21 mouse cellular contexts compared by ENCODE assay signal in the genomic region with DNA sequence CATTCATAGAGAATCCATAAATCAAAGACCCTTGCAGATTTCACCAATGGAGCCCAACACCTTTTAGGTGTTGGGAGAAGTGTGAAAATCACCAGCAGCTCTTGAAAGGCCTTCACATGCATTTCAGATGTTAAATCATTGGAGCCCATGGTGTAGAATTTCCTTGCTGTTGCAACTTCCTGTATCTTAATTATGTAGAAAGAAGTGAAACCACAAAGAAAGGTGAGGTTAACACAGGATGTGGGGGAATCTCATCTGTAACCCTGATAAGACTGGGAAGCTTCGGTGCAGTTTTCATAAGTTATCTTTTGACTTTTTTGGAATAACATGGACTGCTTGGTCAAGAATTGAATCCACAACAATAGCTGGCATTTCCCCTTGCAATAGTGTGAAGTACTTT.
A peak's percentile ranks its signal among the peaks of the same experiment; 100 is the strongest.
DNase-seq lines count a peak whose midpoint lies in the region; ATAC-seq and TF ChIP-seq lines count a peak whose summit lies in the region.
"Had no signal": no experiment of that assay in that cellular context is flagged by ENCODE, and none has a peak within 500 bp of the region (broad histone marks: within the 10 kb centered on the region; RNA-seq: fewer than 3 reads in every experiment).

No protein-coding gene starts in this region.

- TF ChIP-seq CTCF in thymus, adult 2 months (IDR thresholded peaks at IDR 0.05; ENCODE audit: borderline replicate concordance, control insufficient read depth, extremely low read depth, insufficient read depth, low read length, poor library complexity) = no peak

- no peak for TF ChIP-seq POLR2A in thymus, adult 2 months (IDR thresholded peaks at IDR 0.05; ENCODE audit: control insufficient read depth, extremely low read depth, insufficient read depth, low read length, poor library complexity)

- H3K4me3 ChIP-seq in thymus, adult 2 months (ENCODE audit: control insufficient read depth, insufficient read depth, low read length) = no peak overlapping the region
- no peak overlapping the region for H3K4me3 ChIP-seq in forebrain, embryonic 16.5 days (replicated peaks; ENCODE audit: low read length)
- H3K4me3 ChIP-seq: forebrain, embryonic 13.5 days; heart, embryonic 10.5 days; hindbrain, embryonic 12.5 days; limb, embryonic 13.5 days; lung, embryonic 15.5 days; neural tube, embryonic 13.5 days had no signal

- H3K27me3 ChIP-seq in thymus, adult 2 months (ENCODE audit: control insufficient read depth, insufficient read depth, low read length) = no peaks in the 10 kb centered on the region
- H3K27me3 ChIP-seq in forebrain, embryonic 16.5 days (replicated peaks; ENCODE audit: control insufficient read depth, insufficient read depth, low read length) = no peaks in the 10 kb centered on the region
- H3K27me3 ChIP-seq: forebrain, embryonic 13.5 days; hindbrain, embryonic 12.5 days; limb, embryonic 13.5 days; lung, embryonic 15.5 days; neural tube, embryonic 13.5 days had no signal

- H3K9me3 ChIP-seq in forebrain, embryonic 16.5 days (ENCODE audit: control insufficient read depth, low read length) = no peaks in the 10 kb centered on the region
- H3K9me3 ChIP-seq: forebrain, embryonic 13.5 days; heart, embryonic 10.5 days; hindbrain, embryonic 12.5 days; limb, embryonic 13.5 days; lung, embryonic 15.5 days; neural tube, embryonic 13.5 days had no signal

- no peak overlapping the region for H3K4me2 ChIP-seq in forebrain, embryonic 16.5 days (ENCODE audit: low read length)
- H3K4me2 ChIP-seq: forebrain, embryonic 13.5 days; hindbrain, embryonic 12.5 days; limb, embryonic 13.5 days; lung, embryonic 15.5 days; midbrain, embryonic 11.5 days; neural tube, embryonic 13.5 days had no signal

- DNase-seq in thymus, postnatal 14 days = peak; percentile 4
- DNase-seq in thymus, adult 2 months = no peak
- DNase-seq in T-cell, adult 2 months (ENCODE audit: low spot score) = peak; percentile 23
- DNase-seq in embryo, embryonic 11 days = no peak
- no peak for DNase-seq in yolk sac, embryonic 10.5 days (ENCODE audit: low spot score)
- DNase-seq: B cell, adult 2 months; cerebellum, adult 8-10 months; gastrocnemius, postnatal 36 days; kidney, adult 9 months; kidney, postnatal 36 days; lung, postnatal 4 days had no signal

- no peak overlapping the region for H3K27ac ChIP-seq in thymus, adult 2 months (ENCODE audit: control insufficient read depth, insufficient read depth, low read length)
- H3K27ac ChIP-seq in forebrain, embryonic 16.5 days (ENCODE audit: low read length) = no peak overlapping the region
- H3K27ac ChIP-seq: forebrain, embryonic 13.5 days; heart, embryonic 10.5 days; hindbrain, embryonic 12.5 days; limb, embryonic 13.5 days; liver, embryonic 14.5 days; lung, embryonic 15.5 days; neural tube, embryonic 13.5 days had no signal

- H3K36me3 ChIP-seq in thymus, adult 2 months (ENCODE audit: control insufficient read depth, insufficient read depth, low read length) = no peaks in the 10 kb centered on the region
- no peaks in the 10 kb centered on the region for H3K36me3 ChIP-seq in forebrain, embryonic 16.5 days (ENCODE audit: control insufficient read depth, insufficient read depth)
- H3K36me3 ChIP-seq: heart, embryonic 10.5 days; hindbrain, embryonic 12.5 days; limb, embryonic 13.5 days; lung, embryonic 15.5 days; neural tube, embryonic 13.5 days had no signal

- 2% methylated on average over 1 of the region's 1 CpGs for WGBS in thymus, adult 2 months
- WGBS in forebrain, embryonic 16.5 days = 93% methylated on average over 1 of the region's 1 CpGs

- no peak overlapping the region for H3K9ac ChIP-seq in forebrain, embryonic 16.5 days (replicated peaks; ENCODE audit: low read depth, low read length)
- H3K9ac ChIP-seq: forebrain, embryonic 13.5 days; hindbrain, embryonic 12.5 days; limb, embryonic 13.5 days; liver, embryonic 14.5 days; lung, embryonic 15.5 days; neural tube, embryonic 13.5 days had no signal

- H3K4me1 ChIP-seq in thymus, adult 2 months (replicated peaks; ENCODE audit: control insufficient read depth, insufficient read depth, low read length) = no peaks in the 10 kb centered on the region; the same call in 1 of the 2 replicates
- H3K4me1 ChIP-seq in forebrain, embryonic 16.5 days (replicated peaks; ENCODE audit: control insufficient read depth, insufficient read depth, low read length) = no peaks in the 10 kb centered on the region
- H3K4me1 ChIP-seq: forebrain, embryonic 13.5 days; heart, embryonic 10.5 days; hindbrain, embryonic 12.5 days; limb, embryonic 13.5 days; lung, embryonic 15.5 days; neural tube, embryonic 13.5 days had no signal

- ATAC-seq in megakaryocyte, adult 5-6 weeks (ENCODE audit: poor library complexity, severe bottlenecking) = peak; percentile 79
- no peak for ATAC-seq in forebrain, embryonic 16.5 days
- ATAC-seq: forebrain, embryonic 13.5 days had no signal

Comparison
In these comparisons a context has a peak if more than half of its experiments do, and no peak if none do; other contexts are left out.
1. DNase-seq: peak in thymus, postnatal 14 days (single experiment) and T-cell, adult 2 months (single experiment); none in thymus, adult 2 months (single experiment), embryo, embryonic 11 days (single experiment) and yolk sac, embryonic 10.5 days (single experiment).